Mouse (Mus musculus): ENCODE measurements around the gene Ndufaf5. TPM values are rescaled to one million over a fixed set of nuclear protein-coding genes. Genes with fewer than 3 reads are reported as not detected.
"Not testable (repeated sequence)": the region's sequence is repeated elsewhere in the genome, so short reads cannot be mapped to it uniquely, and the experiment has no call there.

Gene Ndufaf5
- 1.8 and 3.2 TPM in 2 replicates for polyA plus RNA-seq (2012; rRNA removed)

- H3K27me3 ChIP-seq (ENCODE audit: control insufficient read depth, insufficient read depth, low read length): no peaks in the 10 kb centered on the region
- peaks cover 6% of the 10 kb centered on the region for H3K36me3 ChIP-seq (ENCODE audit: control insufficient read depth, insufficient read depth, low read length)
- H3K4me1 ChIP-seq (ENCODE audit: control insufficient read depth, insufficient read depth, insufficient read length): peaks cover 2% of the 10 kb centered on the region; the same call in 1 of the 2 replicates
- peak within 1 kb of the TSS; percentile 97 for H3K4me3 ChIP-seq (ENCODE audit: extremely low read depth, insufficient read depth, insufficient read length)
- under 1% methylated on average over 43 of the region's 43 CpGs for WGBS
- TF ChIP-seq POLR2A (IDR thresholded peaks at IDR 0.05; ENCODE audit: low read depth, low read length): peak; percentile 19
- TF ChIP-seq CTCF (IDR thresholded peaks at IDR 0.05; ENCODE audit: extremely low read depth, insufficient read depth, insufficient read length, insufficient replicate concordance): no peak
- H3K27ac ChIP-seq (ENCODE audit: insufficient read depth, low read length): peak within 1 kb of the TSS; percentile 77
- peak; percentile 85 to 94 for DNase-seq (ENCODE audit: low read depth in 1 of 2, low spot score in 2 of 2)
These were observed at the start of gene Ndufaf5, which contains the start of gene Esf1 for GRCm38 (mm10) chr2:140170127-140170802. Gene Ndufaf5 (plus strand): TSS chr2:140170649. Gene Esf1 (minus strand): TSS chr2:140170564.

- H3K36me3 ChIP-seq (ENCODE audit: control insufficient read depth, insufficient read depth, low read length): peaks cover 27% of the 10 kb centered on the region
- DNase-seq (ENCODE audit: low read depth in 1 of 2, low spot score in 2 of 2): no peak
These were observed 44.9 kb upstream of the Ndufaf5 start for GRCm38 (mm10) chr2:140125516-140125915.

DNA sequence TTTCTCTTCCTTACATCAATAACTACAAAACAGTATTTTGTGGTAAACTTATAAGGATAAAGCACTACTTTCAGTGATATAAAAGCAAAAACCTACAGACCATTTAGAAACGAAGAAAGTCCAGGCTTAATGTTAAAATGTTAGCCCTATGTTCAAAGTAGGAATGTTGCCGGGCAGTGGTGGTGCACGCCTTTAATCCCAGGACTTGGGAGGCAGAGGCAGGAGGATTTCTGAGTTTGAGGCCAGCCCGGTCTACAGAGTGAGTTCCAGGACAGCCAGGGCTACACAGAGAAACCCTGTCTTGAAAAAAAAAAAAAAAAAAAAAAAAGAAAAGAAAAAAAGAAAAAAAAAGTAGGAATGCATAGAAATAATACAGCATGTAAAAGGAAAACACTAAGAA lies 18.7 kb upstream of the Ndufaf5 start, which contains the start of gene Gm17374:
Gm17374 (plus strand) TSS at position 301 of the 400 bp plus-strand sequence.
- 91% methylated on average over 4 of the region's 4 CpGs for WGBS
- not testable (repeated sequence) for H3K4me1 ChIP-seq (ENCODE audit: control insufficient read depth, insufficient read depth, insufficient read length); H3K27ac ChIP-seq (ENCODE audit: insufficient read depth, low read length); DNase-seq (ENCODE audit: low read depth in 1 of 2, low spot score in 2 of 2); H3K4me3 ChIP-seq (ENCODE audit: extremely low read depth, insufficient read depth, insufficient read length); H3K27me3 ChIP-seq (ENCODE audit: control insufficient read depth, insufficient read depth, low read length)
- H3K36me3 ChIP-seq (ENCODE audit: control insufficient read depth, insufficient read depth, low read length): peaks cover 13% of the 10 kb centered on the region; the same call in 1 of the 2 replicates

More at GRCm38 (mm10) chr2:140125516-140125915, 44.9 kb upstream of the Ndufaf5 start:
- H3K4me3 ChIP-seq (ENCODE audit: extremely low read depth, insufficient read depth, insufficient read length): no peak overlapping the region
- H3K4me1 ChIP-seq (ENCODE audit: control insufficient read depth, insufficient read depth, insufficient read length): no peaks in the 10 kb centered on the region
- no peak overlapping the region for H3K27ac ChIP-seq (ENCODE audit: insufficient read depth, low read length)
- WGBS: 91% methylated on average over 2 of the region's 2 CpGs
- TF ChIP-seq CTCF (IDR thresholded peaks at IDR 0.05; ENCODE audit: extremely low read depth, insufficient read depth, insufficient read length, insufficient replicate concordance) (no peak), POLR2A (IDR thresholded peaks at IDR 0.05; ENCODE audit: low read depth, low read length) (no peak)
- H3K27me3 ChIP-seq (ENCODE audit: control insufficient read depth, insufficient read depth, low read length): no peaks in the 10 kb centered on the region

- no peak for TF ChIP-seq CTCF (IDR thresholded peaks at IDR 0.05; ENCODE audit: extremely low read depth, insufficient read depth, insufficient read length, insufficient replicate concordance)
- TF ChIP-seq POLR2A (IDR thresholded peaks at IDR 0.05; ENCODE audit: low read depth, low read length): no peak
- Histone ChIP-seq H3K4me1 (ENCODE audit: control insufficient read depth, insufficient read depth, insufficient read length) (no peaks in the 10 kb centered on the region), H3K4me3 (ENCODE audit: extremely low read depth, insufficient read depth, insufficient read length) (no peak overlapping the region), H3K27me3 (ENCODE audit: control insufficient read depth, insufficient read depth, low read length) (no peaks in the 10 kb centered on the region), H3K36me3 (ENCODE audit: control insufficient read depth, insufficient read depth, low read length) (peaks cover 8% of the 10 kb centered on the region), H3K27ac (ENCODE audit: insufficient read depth, low read length) (no peak overlapping the region)
- WGBS: 83% methylated on average over 3 of the region's 3 CpGs
- no peak for DNase-seq (ENCODE audit: low read depth in 1 of 2, low spot score in 2 of 2)
These were observed 11.2 kb upstream of the Ndufaf5 start for GRCm38 (mm10) chr2:140159186-140159730.

DNA sequence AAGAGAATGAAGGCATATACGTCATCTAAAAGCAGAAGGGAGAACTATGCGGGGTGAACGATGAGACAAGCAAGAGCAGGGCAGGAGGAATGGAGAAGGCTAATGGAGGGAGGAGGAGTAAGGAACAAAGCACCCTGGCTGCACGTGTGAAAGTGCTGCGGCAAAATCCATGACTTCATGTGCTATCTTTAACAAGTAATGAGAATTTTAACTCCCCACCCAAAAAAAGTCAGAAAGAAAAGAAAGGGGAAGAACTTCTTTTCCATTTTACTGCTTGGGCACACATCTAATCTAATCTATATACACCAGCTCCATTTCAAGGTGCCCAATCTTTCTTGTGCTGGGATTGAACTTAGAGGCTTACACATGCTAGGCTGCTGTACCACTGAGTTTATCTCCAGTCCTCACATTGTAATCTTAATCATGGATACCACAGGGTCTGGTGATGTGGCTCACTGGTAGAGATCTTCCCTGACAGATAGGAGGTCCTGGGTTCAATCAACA lies 7.0 kb upstream of the Ndufaf5 start:
- WGBS: 83% methylated on average over 5 of the region's 5 CpGs
- Histone ChIP-seq H3K4me1 (ENCODE audit: control insufficient read depth, insufficient read depth, insufficient read length) (no peaks in the 10 kb centered on the region), H3K27me3 (ENCODE audit: control insufficient read depth, insufficient read depth, low read length) (no peaks in the 10 kb centered on the region), H3K27ac (ENCODE audit: insufficient read depth, low read length) (no peak overlapping the region), H3K36me3 (ENCODE audit: control insufficient read depth, insufficient read depth, low read length) (peaks cover 8% of the 10 kb centered on the region), H3K4me3 (ENCODE audit: extremely low read depth, insufficient read depth, insufficient read length) (no peak overlapping the region)
- DNase-seq (ENCODE audit: low read depth in 1 of 2, low spot score in 2 of 2): no peak
- TF ChIP-seq POLR2A (IDR thresholded peaks at IDR 0.05; ENCODE audit: low read depth, low read length): no peak
- no peak for TF ChIP-seq CTCF (IDR thresholded peaks at IDR 0.05; ENCODE audit: extremely low read depth, insufficient read depth, insufficient read length, insufficient replicate concordance)

- 59% methylated on average over 1 of the region's 1 CpGs for WGBS
- no peak for TF ChIP-seq CTCF (IDR thresholded peaks at IDR 0.05; ENCODE audit: extremely low read depth, insufficient read depth, insufficient read length, insufficient replicate concordance)
- no peak for TF ChIP-seq POLR2A (IDR thresholded peaks at IDR 0.05; ENCODE audit: low read depth, low read length)
- H3K36me3 ChIP-seq (ENCODE audit: control insufficient read depth, insufficient read depth, low read length): peaks cover 6% of the 10 kb centered on the region
- DNase-seq (ENCODE audit: low read depth in 1 of 2, low spot score in 2 of 2): no peak
- H3K4me3 ChIP-seq (ENCODE audit: extremely low read depth, insufficient read depth, insufficient read length): no peak overlapping the region
- H3K27ac ChIP-seq (ENCODE audit: insufficient read depth, low read length): no peak overlapping the region
- no peaks in the 10 kb centered on the region for H3K27me3 ChIP-seq (ENCODE audit: control insufficient read depth, insufficient read depth, low read length)
- H3K4me1 ChIP-seq (ENCODE audit: control insufficient read depth, insufficient read depth, insufficient read length): peaks cover 2% of the 10 kb centered on the region; the same call in 1 of the 2 replicates
These were observed 1.4 kb upstream of the Ndufaf5 start for GRCm38 (mm10) chr2:140169057-140169456.
